Mouse (Mus musculus): ENCODE measurements around the gene Negr1. TPM values are rescaled to one million over a fixed set of nuclear protein-coding genes. Genes with fewer than 3 reads are reported as not detected.
A peak's percentile ranks its signal among the peaks of the same experiment; 100 is the strongest.

Gene Negr1
- polyA plus RNA-seq, 1 experiment from 2014 or later: 5.3 TPM

GRCm38 (mm10) chr3:156923159-156923558, 361.6 kb downstream of the Negr1 start:
- ATAC-seq (replicated peaks; ENCODE audit: low FRiP score): no peak
- no peak overlapping the region for H3K4me3 ChIP-seq (ENCODE audit: low read depth, low read length)
- 85% methylated on average over 1 of the region's 1 CpGs for WGBS
- no peak overlapping the region for H3K4me2 ChIP-seq (ENCODE audit: low read depth, low read length, severe bottlenecking)
- DNase-seq (ENCODE audit: low spot score): no peak
- H3K36me3 ChIP-seq (ENCODE audit: control insufficient read depth, insufficient read depth, low read length): no peaks in the 10 kb centered on the region
- no peaks in the 10 kb centered on the region for H3K4me1 ChIP-seq (replicated peaks; ENCODE audit: control insufficient read depth, insufficient read depth, low read length)
- no peaks in the 10 kb centered on the region for H3K27me3 ChIP-seq (ENCODE audit: control insufficient read depth, insufficient read depth, low read length)
- no peak overlapping the region for H3K27ac ChIP-seq (ENCODE audit: low read depth, low read length)
- no peaks in the 10 kb centered on the region for H3K9me3 ChIP-seq (ENCODE audit: control insufficient read depth, low read length)
- H3K9ac ChIP-seq (ENCODE audit: low read length): no peak overlapping the region

- Histone ChIP-seq H3K4me1 (replicated peaks; ENCODE audit: control insufficient read depth, insufficient read depth, low read length) (no peaks in the 10 kb centered on the region), H3K9ac (ENCODE audit: low read length) (no peak overlapping the region), H3K4me3 (ENCODE audit: low read depth, low read length) (no peak overlapping the region), H3K27ac (ENCODE audit: low read depth, low read length) (no peak overlapping the region), H3K36me3 (ENCODE audit: control insufficient read depth, insufficient read depth, low read length) (no peaks in the 10 kb centered on the region), H3K27me3 (ENCODE audit: control insufficient read depth, insufficient read depth, low read length) (no peaks in the 10 kb centered on the region), H3K4me2 (ENCODE audit: low read depth, low read length, severe bottlenecking) (no peak overlapping the region), H3K9me3 (ENCODE audit: control insufficient read depth, low read length) (no peaks in the 10 kb centered on the region)
- ATAC-seq (replicated peaks; ENCODE audit: low FRiP score) (no peak), DNase-seq (ENCODE audit: low spot score) (no peak)
- WGBS: 93% methylated on average over 5 of the region's 5 CpGs
These were observed 363.5 kb downstream of the Negr1 start for GRCm38 (mm10) chr3:156925102-156925501.

GRCm38 (mm10) chr3:156928396-156929061, 366.9 kb downstream of the Negr1 start:
- no peaks in the 10 kb centered on the region for H3K36me3 ChIP-seq (ENCODE audit: control insufficient read depth, insufficient read depth, low read length)
- ATAC-seq (replicated peaks; ENCODE audit: low FRiP score): no peak
- no peaks in the 10 kb centered on the region for H3K27me3 ChIP-seq (ENCODE audit: control insufficient read depth, insufficient read depth, low read length)
- no peak overlapping the region for H3K4me2 ChIP-seq (ENCODE audit: low read depth, low read length, severe bottlenecking)
- H3K9ac ChIP-seq (ENCODE audit: low read length): no peak overlapping the region
- H3K9me3 ChIP-seq (ENCODE audit: control insufficient read depth, low read length): no peaks in the 10 kb centered on the region
- WGBS: 85% methylated on average over 5 of the region's 5 CpGs
- H3K27ac ChIP-seq (ENCODE audit: low read depth, low read length): no peak overlapping the region
- no peak overlapping the region for H3K4me3 ChIP-seq (ENCODE audit: low read depth, low read length)
- no peak for DNase-seq (ENCODE audit: low spot score)
- no peaks in the 10 kb centered on the region for H3K4me1 ChIP-seq (replicated peaks; ENCODE audit: control insufficient read depth, insufficient read depth, low read length)

GRCm38 (mm10) chr3:156929062-156929397, 367.4 kb downstream of the Negr1 start:
- Histone ChIP-seq H3K36me3 (ENCODE audit: control insufficient read depth, insufficient read depth, low read length) (no peaks in the 10 kb centered on the region), H3K4me1 (replicated peaks; ENCODE audit: control insufficient read depth, insufficient read depth, low read length) (no peaks in the 10 kb centered on the region), H3K4me2 (ENCODE audit: low read depth, low read length, severe bottlenecking) (no peak overlapping the region), H3K27ac (ENCODE audit: low read depth, low read length) (no peak overlapping the region), H3K4me3 (ENCODE audit: low read depth, low read length) (no peak overlapping the region), H3K27me3 (ENCODE audit: control insufficient read depth, insufficient read depth, low read length) (no peaks in the 10 kb centered on the region), H3K9ac (ENCODE audit: low read length) (no peak overlapping the region), H3K9me3 (ENCODE audit: control insufficient read depth, low read length) (no peaks in the 10 kb centered on the region)
- DNase-seq (ENCODE audit: low spot score): no peak
- no peak for ATAC-seq (replicated peaks; ENCODE audit: low FRiP score)
- WGBS: 86% methylated on average over 3 of the region's 3 CpGs

- no peak overlapping the region for H3K4me2 ChIP-seq (ENCODE audit: low read depth, low read length, severe bottlenecking)
- DNase-seq (ENCODE audit: low spot score): no peak
- H3K27me3 ChIP-seq (ENCODE audit: control insufficient read depth, insufficient read depth, low read length): no peaks in the 10 kb centered on the region
- ATAC-seq (replicated peaks; ENCODE audit: low FRiP score): no peak
- 91% methylated on average over 2 of the region's 2 CpGs for WGBS
- H3K4me3 ChIP-seq (ENCODE audit: low read depth, low read length): no peak overlapping the region
- no peaks in the 10 kb centered on the region for H3K4me1 ChIP-seq (replicated peaks; ENCODE audit: control insufficient read depth, insufficient read depth, low read length)
- H3K9me3 ChIP-seq (ENCODE audit: control insufficient read depth, low read length): no peaks in the 10 kb centered on the region
- no peak overlapping the region for H3K9ac ChIP-seq (ENCODE audit: low read length)
- no peaks in the 10 kb centered on the region for H3K36me3 ChIP-seq (ENCODE audit: control insufficient read depth, insufficient read depth, low read length)
- no peak overlapping the region for H3K27ac ChIP-seq (ENCODE audit: low read depth, low read length)
These were observed 368.3 kb downstream of the Negr1 start for GRCm38 (mm10) chr3:156929677-156930440.

- DNase-seq (ENCODE audit: low spot score) (no peak), ATAC-seq (replicated peaks; ENCODE audit: low FRiP score) (no peak)
- Histone ChIP-seq H3K27ac (ENCODE audit: low read depth, low read length) (no peak overlapping the region), H3K4me3 (ENCODE audit: low read depth, low read length) (no peak overlapping the region), H3K36me3 (ENCODE audit: control insufficient read depth, insufficient read depth, low read length) (no peaks in the 10 kb centered on the region), H3K4me1 (replicated peaks; ENCODE audit: control insufficient read depth, insufficient read depth, low read length) (no peaks in the 10 kb centered on the region), H3K9me3 (ENCODE audit: control insufficient read depth, low read length) (no peaks in the 10 kb centered on the region), H3K4me2 (ENCODE audit: low read depth, low read length, severe bottlenecking) (no peak overlapping the region), H3K9ac (ENCODE audit: low read length) (no peak overlapping the region), H3K27me3 (ENCODE audit: control insufficient read depth, insufficient read depth, low read length) (no peaks in the 10 kb centered on the region)
- WGBS: 79% methylated on average over 2 of the region's 2 CpGs
These were observed 369.4 kb downstream of the Negr1 start for GRCm38 (mm10) chr3:156931011-156931410.

- WGBS: 97% methylated on average over 1 of the region's 1 CpGs
- no peak for ATAC-seq (replicated peaks; ENCODE audit: low FRiP score)
These were observed 369.9 kb downstream of the Negr1 start for GRCm38 (mm10) chr3:156931540-156931939.

GRCm38 (mm10) chr3:156934778-156935290, 373.2 kb downstream of the Negr1 start:
- Histone ChIP-seq H3K27ac (ENCODE audit: low read depth, low read length) (no peak overlapping the region), H3K9me3 (ENCODE audit: control insufficient read depth, low read length) (no peaks in the 10 kb centered on the region), H3K4me2 (ENCODE audit: low read depth, low read length, severe bottlenecking) (no peak overlapping the region), H3K27me3 (ENCODE audit: control insufficient read depth, insufficient read depth, low read length) (no peaks in the 10 kb centered on the region), H3K4me1 (replicated peaks; ENCODE audit: control insufficient read depth, insufficient read depth, low read length) (no peaks in the 10 kb centered on the region), H3K4me3 (ENCODE audit: low read depth, low read length) (no peak overlapping the region), H3K36me3 (ENCODE audit: control insufficient read depth, insufficient read depth, low read length) (no peaks in the 10 kb centered on the region), H3K9ac (ENCODE audit: low read length) (no peak overlapping the region)
- WGBS: 79% methylated on average over 5 of the region's 5 CpGs
- DNase-seq (ENCODE audit: low spot score): no peak
- ATAC-seq (replicated peaks; ENCODE audit: low FRiP score): 0 out of 2 replicates have a peak, but pooled peaks have one; percentile 30

More at GRCm38 (mm10) chr3:156931540-156931939, 369.9 kb downstream of the Negr1 start:
- no peak for DNase-seq (ENCODE audit: low spot score)
- H3K9me3 ChIP-seq (ENCODE audit: control insufficient read depth, low read length): no peaks in the 10 kb centered on the region
- H3K9ac ChIP-seq (ENCODE audit: low read length): no peak overlapping the region
- no peak overlapping the region for H3K4me2 ChIP-seq (ENCODE audit: low read depth, low read length, severe bottlenecking)
- H3K4me1 ChIP-seq (replicated peaks; ENCODE audit: control insufficient read depth, insufficient read depth, low read length): no peaks in the 10 kb centered on the region
- no peaks in the 10 kb centered on the region for H3K27me3 ChIP-seq (ENCODE audit: control insufficient read depth, insufficient read depth, low read length)
- no peak overlapping the region for H3K27ac ChIP-seq (ENCODE audit: low read depth, low read length)
- H3K4me3 ChIP-seq (ENCODE audit: low read depth, low read length): no peak overlapping the region
- H3K36me3 ChIP-seq (ENCODE audit: control insufficient read depth, insufficient read depth, low read length): no peaks in the 10 kb centered on the region
